In genomic region chr17:28008565-28008981, GRCm38 (mm10) we compare ENCODE assay signal across 8 mouse cellular contexts.
DNase-seq lines count a peak whose midpoint lies in the region; ATAC-seq lines count a peak whose summit lies in the region.

No protein-coding gene starts in this region.

- intact Hi-C loops in heart, postnatal 36 days (cut with DNase I): loop anchor here (5.0 kb wide), 1 partner anchor 39 kb away; no protein-coding TSS in a partner anchor

- H3K9me3 ChIP-seq in liver, embryonic 11.5 days (ENCODE audit: control insufficient read depth, low read length): no peaks in the 10 kb centered on the region

- WGBS in liver, embryonic 11.5 days: 53% methylated on average over 8 of the region's 8 CpGs

- no peaks in the 10 kb centered on the region for H3K27me3 ChIP-seq in liver, embryonic 11.5 days (replicated peaks; ENCODE audit: control insufficient read depth, insufficient read depth, low read length)

- peak overlapping the region; percentile 79 for H3K4me2 ChIP-seq in liver, embryonic 11.5 days

- no peak for ATAC-seq in liver, embryonic 11.5 days (replicated peaks; ENCODE audit: low FRiP score)

- H3K9ac ChIP-seq in liver, embryonic 11.5 days (ENCODE audit: low read depth, low read length): peak overlapping the region; percentile 73

- H3K27ac ChIP-seq in liver, embryonic 11.5 days (ENCODE audit: low read depth, low read length): no peak overlapping the region; the same call in 1 of the 2 replicates

- peak; percentile 55 to 68 for DNase-seq in heart, adult 18-20 months
- DNase-seq in heart, postnatal 36 days: no peak
- peak; percentile 33 for DNase-seq in urinary bladder, postnatal 25 days (ENCODE audit: low spot score)
- no peak for DNase-seq in urinary bladder, postnatal 10 days (ENCODE audit: low spot score)
- DNase-seq in liver, embryonic 11.5 days (ENCODE audit: low spot score): no peak
- peak; percentile 46 to 60 for DNase-seq in thymus, postnatal 36 days
- DNase-seq in cerebellum, postnatal 36 days: no peak
- no peak for DNase-seq in cerebellum, adult 9-11 months

- H3K36me3 ChIP-seq in liver, embryonic 11.5 days (ENCODE audit: control insufficient read depth, insufficient read depth, low read length): peaks cover 5% of the 10 kb centered on the region; the same call in 1 of the 2 replicates

- peak overlapping the region; percentile 46 for H3K4me3 ChIP-seq in liver, embryonic 11.5 days (ENCODE audit: low read depth, low read length)

- peaks cover 62% of the 10 kb centered on the region for H3K4me1 ChIP-seq in liver, embryonic 11.5 days (replicated peaks; ENCODE audit: control insufficient read depth, insufficient read depth, low read length)

Comparison
In these comparisons a context has a peak if more than half of its experiments do, and no peak if none do; other contexts are left out.
1. DNase-seq: peak in heart, adult 18-20 months (2 of 2), urinary bladder, postnatal 25 days (single experiment) and thymus, postnatal 36 days (2 of 2); none in heart, postnatal 36 days (0 of 2), urinary bladder, postnatal 10 days (single experiment), liver, embryonic 11.5 days (single experiment), cerebellum, postnatal 36 days (0 of 2) and cerebellum, adult 9-11 months (single experiment).